Comparison of ENCODE assay signal across 7 mouse cellular contexts in the genomic region with DNA sequence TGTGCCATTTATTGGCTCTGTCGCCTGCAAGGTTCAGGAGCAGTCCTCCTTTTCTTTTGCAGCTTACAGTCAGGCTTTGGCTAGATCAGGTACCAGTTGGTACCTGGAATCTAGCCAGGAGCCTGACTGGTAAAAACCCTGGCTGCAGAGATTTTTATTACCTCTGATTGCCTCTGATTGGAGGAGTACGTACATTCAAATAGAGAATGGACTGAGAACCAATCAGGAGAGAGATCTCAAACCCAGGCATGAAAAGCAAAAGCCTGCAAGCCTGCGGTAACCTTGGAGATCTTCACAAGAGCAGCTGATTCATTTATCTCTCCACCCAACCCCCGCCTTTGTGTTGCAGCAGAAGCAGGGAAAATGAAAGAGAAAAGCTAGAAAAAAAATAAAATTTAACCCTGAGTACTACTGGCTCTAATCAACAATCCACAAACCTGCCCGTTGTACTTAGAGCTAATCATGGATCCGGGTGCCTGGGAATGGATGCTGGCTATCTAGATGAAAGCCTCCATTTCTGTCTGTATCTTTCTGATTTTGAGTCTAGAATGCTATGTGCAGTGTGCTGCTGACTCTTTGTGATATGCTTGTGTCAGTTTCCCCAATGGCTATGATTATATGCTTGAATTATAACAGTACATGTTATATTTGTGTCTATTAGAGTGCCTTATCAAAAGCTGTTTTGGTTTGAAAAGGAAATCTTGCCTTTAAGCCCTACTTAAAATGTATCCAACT.
DNase-seq lines count a peak whose midpoint lies in the region; ATAC-seq lines count a peak whose summit lies in the region.

No protein-coding gene starts in this region.

- H3K9me3 ChIP-seq in hindbrain, embryonic 13.5 days, result no peaks in the 10 kb centered on the region
- 0 out of 2 replicates have a peak, but pooled peaks cover 2% of the 10 kb centered on the region for H3K9me3 ChIP-seq in neural tube, embryonic 14.5 days (ENCODE audit: control insufficient read depth, low read length)

- no peak overlapping the region for H3K9ac ChIP-seq in hindbrain, embryonic 13.5 days
- no peak overlapping the region for H3K9ac ChIP-seq in neural tube, embryonic 14.5 days (replicated peaks; ENCODE audit: low read depth, low read length)

- H3K4me3 ChIP-seq in hindbrain, embryonic 13.5 days, result no peak overlapping the region
- H3K4me3 ChIP-seq in neural tube, embryonic 14.5 days (ENCODE audit: low read depth, low read length), result no peak overlapping the region

- peak; percentile 95 for ATAC-seq in hindbrain, embryonic 13.5 days (ENCODE audit: low FRiP score)
- ATAC-seq in neural tube, embryonic 14.5 days (ENCODE audit: low read depth), result peak; percentile 97
- no peak for ATAC-seq in granulocyte monocyte progenitor cell, adult 5-6 weeks (replicated peaks; ENCODE audit: poor library complexity, severe bottlenecking)

- intact Hi-C loops in left cerebral cortex, postnatal 14 days (cut with DNase I), result no loop called here

- H3K27me3 ChIP-seq in hindbrain, embryonic 13.5 days, result no peaks in the 10 kb centered on the region
- no peaks in the 10 kb centered on the region for H3K27me3 ChIP-seq in neural tube, embryonic 14.5 days (ENCODE audit: control insufficient read depth, insufficient read depth, low read length)

- peak; percentile 97 for DNase-seq in brain, adult 2 months (ENCODE audit: low read depth, low spot score)
- DNase-seq in embryo, embryonic 11 days, result peak; percentile 58
- DNase-seq in left cerebral cortex, postnatal 14 days (ENCODE audit: low spot score in 2 of 2), result peak; percentile 68 to 90
- DNase-seq in thymus, postnatal 25 days, result no peak

- H3K36me3 ChIP-seq in hindbrain, embryonic 13.5 days, result peaks cover 9% of the 10 kb centered on the region; the same call in 1 of the 2 replicates
- no peaks in the 10 kb centered on the region for H3K36me3 ChIP-seq in neural tube, embryonic 14.5 days (ENCODE audit: control insufficient read depth, insufficient read depth, low read length)

- WGBS in hindbrain, embryonic 13.5 days, result 39% methylated on average over 6 of the region's 6 CpGs
- 42% methylated on average over 6 of the region's 6 CpGs for WGBS in neural tube, embryonic 14.5 days

- peak overlapping the region; percentile 39 for H3K4me2 ChIP-seq in hindbrain, embryonic 13.5 days
- H3K4me2 ChIP-seq in neural tube, embryonic 14.5 days (ENCODE audit: low read depth, low read length), result peak overlapping the region; percentile 14; the same call in 1 of the 2 replicates

- H3K27ac ChIP-seq in hindbrain, embryonic 13.5 days, result peak overlapping the region; percentile 93
- H3K27ac ChIP-seq in neural tube, embryonic 14.5 days (ENCODE audit: low read depth, low read length), result peak overlapping the region; percentile 89

- peaks cover 13% of the 10 kb centered on the region for H3K4me1 ChIP-seq in hindbrain, embryonic 13.5 days (replicated peaks)
- H3K4me1 ChIP-seq in neural tube, embryonic 14.5 days (ENCODE audit: control insufficient read depth, insufficient read depth, low read length), result no peaks in the 10 kb centered on the region
